In the genomic region with DNA sequence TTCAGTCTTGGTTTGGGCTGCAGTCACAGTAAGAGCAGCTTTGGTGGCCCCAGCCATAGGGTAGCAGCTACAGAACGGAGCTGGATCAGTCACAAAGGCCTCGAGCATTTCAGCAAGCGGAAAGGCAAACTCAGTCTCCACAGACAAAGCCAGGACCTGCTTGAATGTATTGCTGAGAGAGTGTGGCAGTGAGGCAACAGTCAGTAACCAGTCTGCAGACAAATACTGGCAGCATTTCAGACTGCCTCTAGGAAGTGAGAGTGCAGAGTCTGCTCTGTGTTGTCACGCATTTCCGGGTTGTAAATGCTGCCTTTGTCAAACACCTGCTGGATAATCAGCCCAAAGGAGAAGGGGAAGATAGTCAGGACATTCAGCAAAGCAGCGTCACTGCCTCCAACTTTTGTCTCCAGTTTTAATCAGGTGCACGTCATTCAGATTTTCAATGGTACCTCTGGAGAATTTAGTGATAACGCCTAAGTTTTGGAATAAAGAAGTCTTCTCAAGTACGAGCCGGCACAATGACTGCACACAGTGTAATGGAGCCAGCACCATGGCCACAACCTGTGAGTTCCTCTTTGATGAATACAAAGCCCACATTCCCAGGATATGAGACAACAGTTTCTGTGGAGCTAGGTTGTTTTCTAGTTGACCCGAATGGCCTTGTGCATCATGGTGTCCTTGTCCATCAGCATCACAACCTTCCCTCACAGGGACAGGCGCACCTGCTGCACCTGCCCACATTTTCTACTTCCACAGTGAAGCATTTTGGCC, we compare ENCODE assay signal across 12 mouse cellular contexts.
DNase-seq lines count a peak whose midpoint lies in the region; ATAC-seq lines count a peak whose summit lies in the region.
"Had no signal": no experiment of that assay in that cellular context is flagged by ENCODE, and none has a peak within 500 bp of the region (broad histone marks: within the 10 kb centered on the region; RNA-seq: fewer than 3 reads in every experiment).

No protein-coding gene starts in this region.

- H3K4me2 ChIP-seq in hindbrain, embryonic 11.5 days (replicated peaks; ENCODE audit: low read depth, low read length) = no peak overlapping the region
- no peak overlapping the region for H3K4me2 ChIP-seq in midbrain, embryonic 11.5 days

- no peak overlapping the region for H3K4me3 ChIP-seq in hindbrain, embryonic 11.5 days (ENCODE audit: low read depth, low read length)
- no peak overlapping the region for H3K4me3 ChIP-seq in midbrain, embryonic 11.5 days (ENCODE audit: low read depth, low read length)
- H3K4me3 ChIP-seq: heart, embryonic 10.5 days had no signal

- DNase-seq in ES-CJ7 (ENCODE audit: low read depth, low spot score) = peak; percentile 47
- peak; percentile 23 for DNase-seq in brain, adult 2 months (ENCODE audit: low read depth, low spot score)
- no peak for DNase-seq in hindbrain, embryonic 11.5 days (ENCODE audit: low spot score)
- DNase-seq in midbrain, embryonic 11.5 days (ENCODE audit: low spot score, missing footprints) = peak; percentile 81
- no peak for DNase-seq in cerebellum, adult 8-10 months
- no peak for DNase-seq in adrenal gland, postnatal 36 days
- no peak for DNase-seq in thymus, postnatal 25 days
- no peak for DNase-seq in left cerebral cortex, adult 11 months (ENCODE audit: low spot score)
- DNase-seq: kidney, adult 11 months; liver had no signal

- no peaks in the 10 kb centered on the region for H3K36me3 ChIP-seq in hindbrain, embryonic 11.5 days (ENCODE audit: control insufficient read depth, insufficient read depth, low read length)
- no peaks in the 10 kb centered on the region for H3K36me3 ChIP-seq in midbrain, embryonic 11.5 days (ENCODE audit: control insufficient read depth, insufficient read depth, low read length)
- H3K36me3 ChIP-seq: heart, embryonic 10.5 days had no signal

- 0 out of 2 replicates have a peak overlapping the region, but pooled peaks have one; percentile 36 for H3K27ac ChIP-seq in hindbrain, embryonic 11.5 days (ENCODE audit: low read depth, low read length)
- peak overlapping the region; percentile 54; the same call in 1 of the 2 replicates for H3K27ac ChIP-seq in midbrain, embryonic 11.5 days (ENCODE audit: low read depth, low read length)
- H3K27ac ChIP-seq: heart, embryonic 10.5 days had no signal

- no peaks in the 10 kb centered on the region; the same call in 1 of the 2 replicates for H3K4me1 ChIP-seq in hindbrain, embryonic 11.5 days (replicated peaks; ENCODE audit: control insufficient read depth, insufficient read depth, low read length)
- peaks cover 2% of the 10 kb centered on the region; the same call in 1 of the 2 replicates for H3K4me1 ChIP-seq in midbrain, embryonic 11.5 days (ENCODE audit: control insufficient read depth, insufficient read depth, low read length)
- H3K4me1 ChIP-seq: heart, embryonic 10.5 days had no signal

- WGBS in hindbrain, embryonic 11.5 days = 63% methylated on average over 12 of the region's 12 CpGs
- WGBS in midbrain, embryonic 11.5 days = 51% methylated on average over 12 of the region's 12 CpGs

- H3K9me3 ChIP-seq in hindbrain, embryonic 11.5 days (ENCODE audit: control insufficient read depth, low read length) = no peaks in the 10 kb centered on the region
- H3K9me3 ChIP-seq in midbrain, embryonic 11.5 days (ENCODE audit: control insufficient read depth, low read length) = no peaks in the 10 kb centered on the region
- H3K9me3 ChIP-seq: heart, embryonic 10.5 days had no signal

- H3K27me3 ChIP-seq in hindbrain, embryonic 11.5 days (ENCODE audit: control insufficient read depth, insufficient read depth, low read length) = no peaks in the 10 kb centered on the region
- no peaks in the 10 kb centered on the region for H3K27me3 ChIP-seq in midbrain, embryonic 11.5 days (ENCODE audit: control insufficient read depth, insufficient read depth, low read length)

- H3K9ac ChIP-seq in hindbrain, embryonic 11.5 days (ENCODE audit: low read depth, low read length) = 0 out of 2 replicates have a peak overlapping the region, but pooled peaks have one; percentile 15
- H3K9ac ChIP-seq in midbrain, embryonic 11.5 days (ENCODE audit: low read length) = no peak overlapping the region

- peak; percentile 38 for ATAC-seq in hindbrain, embryonic 11.5 days (ENCODE audit: low FRiP score)
- peak; percentile 55; the same call in 1 of the 2 replicates for ATAC-seq in midbrain, embryonic 11.5 days (ENCODE audit: low FRiP score)
- ATAC-seq: lung, postnatal 0 days had no signal

Comparison
In these comparisons a context has a peak if more than half of its experiments do, and no peak if none do; other contexts are left out.
1. DNase-seq: peak in ES-CJ7 (single experiment), brain, adult 2 months (single experiment) and midbrain, embryonic 11.5 days (single experiment); none in hindbrain, embryonic 11.5 days (single experiment), cerebellum, adult 8-10 months (single experiment), adrenal gland, postnatal 36 days (0 of 2), thymus, postnatal 25 days (single experiment) and left cerebral cortex, adult 11 months (single experiment).